Mouse (Mus musculus): Measurements from ENCODE around the gene Dedd2.

Dedd2 gene

GRCm38 (mm10) chr7:25218705-25219415 lies 1.6 kb downstream of the Dedd2 start:
- peak; percentile 64 for DNase-seq (ENCODE audit: low spot score)

DNA sequence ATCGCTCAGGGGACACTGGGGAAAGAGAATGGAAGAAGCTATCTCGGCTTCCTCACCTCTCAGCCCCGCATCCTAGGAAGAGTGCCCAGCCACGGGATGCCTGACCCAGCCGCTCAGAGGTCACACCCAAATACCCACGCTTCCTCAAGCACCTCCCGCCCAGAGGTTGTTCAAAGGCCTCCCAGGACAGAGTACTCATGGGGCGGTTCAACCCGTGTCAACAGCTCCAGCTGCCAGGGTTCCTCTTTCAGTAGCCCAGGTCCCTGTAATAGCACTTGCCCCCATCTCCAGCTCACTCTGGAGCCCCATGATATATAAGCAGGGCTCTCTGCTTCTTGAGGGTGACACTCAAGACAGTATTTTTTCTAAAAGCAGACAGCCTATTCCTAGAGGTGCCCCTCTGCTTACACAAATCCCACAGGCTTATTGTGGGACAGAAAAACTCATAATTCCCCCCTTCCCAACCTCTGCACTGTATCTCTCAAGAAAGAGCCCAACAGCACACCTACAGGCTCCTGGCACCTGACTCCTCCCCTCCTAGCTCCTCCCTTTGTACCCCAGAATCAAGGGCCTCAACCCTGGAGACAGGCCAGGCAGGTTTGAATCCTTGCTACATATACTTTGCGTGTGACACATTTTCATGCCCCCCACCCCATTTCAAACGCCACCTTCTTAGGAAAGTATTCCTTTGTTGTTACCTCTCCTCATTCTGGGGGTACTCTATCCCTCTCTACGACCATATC lies 2.6 kb downstream of the Dedd2 start:
- peak; percentile 37 for DNase-seq (ENCODE audit: low spot score)

- DNase-seq (ENCODE audit: low spot score), result no peak
Measured at GRCm38 (mm10) chr7:25214172-25214571, 6.2 kb downstream of the Dedd2 start.

DNA sequence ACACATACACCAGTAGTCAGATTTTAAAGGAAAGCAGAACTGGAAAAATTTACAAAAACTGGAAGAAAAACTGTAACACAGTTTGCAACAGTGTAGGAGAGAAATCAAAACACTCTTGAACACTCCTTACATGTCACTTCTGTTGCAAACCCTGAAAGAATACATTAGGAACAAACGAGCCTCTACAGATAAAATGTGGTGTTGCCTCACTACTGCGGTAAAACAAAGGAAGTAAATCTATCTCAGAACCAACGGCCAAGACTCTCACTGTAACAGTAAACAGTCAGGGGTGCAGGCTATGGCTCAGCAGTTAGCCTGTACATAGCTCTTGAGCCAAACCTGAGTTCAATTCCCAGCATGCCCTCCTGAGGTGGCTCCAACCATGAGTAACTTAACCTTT lies 7.3 kb downstream of the Dedd2 start:
- no peak for DNase-seq (ENCODE audit: low spot score)

DNA sequence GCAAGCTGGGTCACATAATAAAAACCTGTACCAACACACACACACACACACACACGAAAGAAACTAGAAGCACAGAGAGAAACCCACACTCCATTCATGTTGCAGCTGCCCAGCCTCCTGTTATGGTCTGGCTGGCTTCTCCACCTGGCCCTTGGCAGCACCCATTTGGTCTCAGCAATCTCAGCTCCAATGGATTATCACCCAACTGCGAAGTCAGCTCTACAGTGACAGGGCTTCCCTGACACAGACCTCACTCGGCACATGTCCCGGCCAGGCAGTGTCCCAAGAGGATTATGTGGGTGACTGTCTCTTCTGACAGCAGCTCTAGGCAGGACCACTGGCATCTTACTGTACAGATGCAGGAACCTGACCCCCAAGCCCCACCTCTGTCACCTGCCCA lies 9.9 kb downstream of the Dedd2 start:
- no peak for DNase-seq (ENCODE audit: low spot score)

GRCm38 (mm10) chr7:25209161-25209622 lies 11.2 kb downstream of the Dedd2 start:
- peak; percentile 66 for DNase-seq (ENCODE audit: low spot score)

DNA sequence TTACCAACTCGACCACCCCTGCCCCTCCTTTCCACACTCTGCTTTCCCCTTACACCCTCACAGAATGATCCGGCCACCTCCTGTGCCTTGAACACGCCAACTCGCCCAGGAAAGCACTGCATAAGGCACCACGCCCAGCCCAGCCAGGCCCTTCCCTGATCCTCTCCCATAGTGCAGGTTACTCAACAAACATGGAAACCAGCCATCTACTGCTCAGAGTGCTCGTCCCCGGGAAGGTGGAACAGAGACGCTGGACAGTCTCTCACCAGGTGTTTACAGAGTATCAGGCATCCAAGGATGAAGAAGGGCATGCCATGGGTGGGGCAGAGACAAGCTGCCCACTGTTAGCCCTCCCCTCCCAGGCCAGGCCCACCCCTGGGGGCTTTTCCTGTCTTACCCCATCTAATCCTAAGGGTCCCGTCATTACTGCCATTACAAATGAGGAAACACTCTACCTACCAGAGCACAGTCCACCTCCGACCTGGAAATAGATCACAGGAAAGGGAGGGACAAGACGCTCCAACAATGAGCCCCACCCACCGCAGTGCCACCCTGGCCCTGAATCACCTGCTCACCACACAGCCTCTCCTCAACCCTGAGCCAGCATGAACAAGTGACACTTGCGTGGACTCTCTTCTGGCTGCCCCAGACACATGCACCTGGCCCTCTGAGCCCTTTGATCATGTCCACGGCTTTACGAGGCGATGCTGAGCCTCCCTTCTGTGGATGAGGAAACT lies 14.2 kb downstream of the Dedd2 start:
- no peak for DNase-seq (ENCODE audit: low spot score)

DNA sequence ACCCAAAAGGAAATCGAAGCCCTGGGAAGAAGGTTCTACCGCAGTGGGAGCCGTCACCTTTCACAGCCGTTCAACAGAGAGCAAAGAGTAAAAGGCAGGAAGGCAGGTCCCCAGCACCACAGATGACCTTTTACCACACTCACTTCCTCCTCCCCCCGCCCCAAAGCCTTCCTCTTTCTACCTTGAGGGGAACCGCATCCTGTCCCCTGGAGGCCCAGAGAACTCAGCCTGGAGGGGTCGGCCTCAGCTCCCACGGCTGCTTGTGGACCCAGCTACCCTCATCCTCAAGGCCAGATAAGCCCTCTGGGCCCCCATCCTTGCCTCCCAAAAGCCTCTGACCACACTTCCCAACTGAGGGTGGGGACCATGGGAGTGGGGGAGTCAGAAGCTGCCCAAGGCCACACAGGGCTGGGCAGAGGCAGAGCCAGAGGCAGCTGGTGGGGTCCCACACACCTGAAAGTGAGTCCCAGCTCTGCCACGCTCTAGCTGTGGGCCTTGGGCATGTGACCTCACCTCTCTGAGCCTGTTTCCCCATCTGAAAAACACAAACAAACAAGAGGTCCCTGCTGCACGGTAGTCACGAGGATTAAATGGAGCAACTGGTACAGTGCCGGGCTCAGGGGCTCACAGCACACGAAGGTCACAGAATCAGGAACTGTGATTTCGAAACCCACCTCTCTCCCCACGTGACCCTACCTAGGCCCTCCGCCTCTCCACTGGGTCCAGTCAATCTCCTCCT lies 14.9 kb downstream of the Dedd2 start:
- DNase-seq (ENCODE audit: low spot score), result no peak

GRCm38 (mm10) chr7:25203624-25204023 lies 16.8 kb downstream of the Dedd2 start:
- no peak for DNase-seq (ENCODE audit: low spot score)

DNA sequence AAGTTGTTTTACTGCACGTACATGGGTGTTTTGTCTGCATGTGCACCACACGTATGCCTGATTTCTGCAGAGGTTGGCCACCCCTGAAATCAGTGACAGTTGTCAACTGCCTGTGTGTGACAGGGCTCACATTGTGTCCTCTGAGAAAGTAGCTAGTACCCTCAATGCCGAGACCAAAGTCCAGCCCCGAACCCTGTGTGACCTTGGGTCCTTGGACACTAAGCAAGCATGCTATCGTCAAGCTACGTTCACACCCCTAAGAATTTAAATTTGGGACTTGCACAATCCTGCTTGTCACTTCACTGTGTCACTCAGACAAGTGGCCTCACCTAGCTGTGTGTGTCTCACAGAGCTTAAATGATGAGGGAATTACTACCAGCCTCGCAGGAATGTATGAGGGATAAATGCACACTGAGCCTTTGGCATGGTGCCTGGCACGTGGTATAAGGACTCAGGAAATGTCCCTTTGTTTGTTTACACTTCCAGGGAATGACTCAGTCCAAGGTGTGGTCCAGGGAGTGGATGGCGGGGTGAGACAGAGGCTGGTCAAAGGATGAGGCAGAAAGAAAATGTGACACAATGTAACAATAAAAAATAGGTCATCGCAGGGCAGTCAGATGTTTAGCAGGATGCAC lies 22.9 kb downstream of the Dedd2 start:
- DNase-seq (ENCODE audit: low spot score), result no peak

- no peak for DNase-seq (ENCODE audit: low spot score)
Measured at GRCm38 (mm10) chr7:25196107-25196506, 24.3 kb downstream of the Dedd2 start.

DNA sequence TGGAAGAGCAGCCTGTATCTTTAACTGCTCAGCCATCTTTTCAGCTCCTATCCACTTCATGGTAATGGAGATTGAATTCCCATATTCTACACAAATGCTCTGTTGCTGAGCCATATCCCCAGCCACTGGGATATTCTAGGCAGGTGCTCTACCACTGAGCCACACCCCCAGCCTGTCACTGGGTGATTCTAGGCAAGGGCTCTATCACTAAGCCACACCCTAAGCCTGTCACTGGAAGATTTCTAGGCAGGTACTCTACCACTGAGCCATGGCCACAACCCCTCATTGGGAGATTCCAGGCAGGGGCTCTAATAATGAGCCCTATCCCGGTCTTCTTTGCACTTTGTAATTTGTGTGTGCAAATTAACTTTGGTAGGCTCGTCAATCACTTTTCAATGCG lies 25.3 kb downstream of the Dedd2 start:
- peak; percentile 67 for DNase-seq (ENCODE audit: low spot score)

- no peak for DNase-seq (ENCODE audit: low spot score)
Measured at GRCm38 (mm10) chr7:25192110-25192509, 28.3 kb downstream of the Dedd2 start.

DNA sequence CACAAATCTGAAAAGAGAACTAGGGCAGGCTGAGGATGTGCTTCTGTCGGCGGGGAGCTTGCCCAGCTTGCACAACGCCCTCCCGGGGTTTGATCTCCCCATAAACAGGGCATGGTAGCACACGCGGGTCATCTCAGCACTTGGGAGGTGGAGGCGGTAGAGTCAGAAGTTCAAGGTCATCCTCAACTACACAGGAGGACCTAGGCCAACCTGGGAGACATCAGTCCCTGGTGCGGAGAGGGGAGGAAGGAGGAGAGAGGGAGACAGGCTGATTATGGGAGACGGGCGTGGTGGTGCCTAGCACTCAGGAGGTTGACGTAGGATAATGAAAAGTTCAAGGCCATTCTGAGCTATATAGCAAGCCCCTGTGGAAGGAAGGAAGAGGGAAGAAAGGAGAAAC lies 29.6 kb downstream of the Dedd2 start:
- DNase-seq (ENCODE audit: low spot score), result no peak

- peak; percentile 78 for DNase-seq (ENCODE audit: low spot score)
Measured at GRCm38 (mm10) chr7:25187662-25188650, 32.5 kb downstream of the Dedd2 start.

DNA sequence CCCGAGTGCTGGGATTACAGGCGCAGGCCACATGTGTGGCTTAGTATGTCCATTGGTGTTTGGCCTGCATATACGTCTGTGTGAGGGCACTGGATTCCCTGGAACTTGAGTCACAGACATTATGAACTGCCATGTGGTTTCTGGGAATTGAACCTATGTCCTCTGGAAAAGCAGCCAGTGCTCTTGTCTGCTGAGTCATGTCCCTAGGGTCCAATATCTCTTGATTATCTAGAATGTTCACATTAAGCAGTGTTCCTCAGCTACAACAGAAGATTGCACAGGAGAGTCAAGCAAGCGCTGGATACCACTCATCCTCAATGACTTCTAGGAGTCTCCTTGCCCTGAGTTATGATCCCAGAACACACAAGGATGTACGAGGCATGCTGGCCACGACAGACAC lies 36.3 kb downstream of the Dedd2 start:
- no peak for DNase-seq (ENCODE audit: low spot score)

- DNase-seq (ENCODE audit: low spot score), result no peak
Measured at GRCm38 (mm10) chr7:25181814-25182213, 38.6 kb downstream of the Dedd2 start.

DNA sequence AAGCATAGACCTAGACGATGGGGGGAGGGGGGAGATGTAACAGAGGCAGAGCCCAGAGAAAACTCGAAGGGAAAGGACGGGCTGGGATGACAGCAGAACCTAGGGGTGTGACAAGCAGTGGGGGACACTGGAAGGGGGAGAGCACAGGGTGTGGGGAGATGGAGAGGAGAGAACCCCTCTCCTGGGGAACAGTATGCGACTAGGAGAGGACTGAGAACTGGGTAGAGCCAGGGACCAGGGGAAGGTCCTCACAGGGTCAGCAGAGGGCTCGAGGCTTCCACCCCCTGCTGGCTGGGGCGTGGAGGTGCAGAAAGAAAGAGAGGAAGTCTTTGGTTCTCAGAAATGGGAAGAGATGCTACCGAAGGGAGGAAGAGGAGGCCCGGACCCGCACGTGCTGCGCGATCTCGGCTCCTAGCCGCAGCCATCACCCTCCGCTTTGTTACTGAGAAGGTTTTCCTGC lies 39.1 kb downstream of the Dedd2 start:
- no peak for DNase-seq (ENCODE audit: low spot score)

DNA sequence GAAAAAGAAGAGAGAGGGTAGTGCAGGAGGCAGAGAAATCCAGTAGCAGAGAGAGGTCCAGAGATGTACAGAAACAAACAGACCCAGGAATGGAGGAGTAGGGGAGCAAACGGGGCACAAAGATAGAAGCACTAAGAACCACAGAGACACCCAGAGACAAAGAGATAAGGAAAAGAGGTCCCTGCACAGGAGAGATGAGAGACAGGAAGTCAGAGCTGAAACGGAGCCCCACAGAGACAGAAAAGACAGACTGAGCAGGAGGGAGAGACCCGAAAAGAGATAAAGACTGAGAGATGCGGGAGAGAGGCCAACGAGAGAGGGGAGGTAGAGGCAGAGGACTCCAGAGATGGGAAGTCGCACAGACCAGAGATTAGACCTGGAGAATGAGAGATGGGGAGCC lies 39.9 kb downstream of the Dedd2 start:
- no peak for DNase-seq (ENCODE audit: low spot score)

- DNase-seq (ENCODE audit: low spot score), result no peak
Measured at GRCm38 (mm10) chr7:25179606-25180161, 40.7 kb downstream of the Dedd2 start, which contains the start of gene Pou2f2. Pou2f2 (minus strand) TSS chr7:25179726.

Measured in c-Kit-positive CD71-positive TER-119-positive erythroid progenitor cells, embryonic 14.5 days (primary cell).